Mouse (Mus musculus) hindbrain, embryonic 12.5 days (tissue): ENCODE measurements at regions not wholly inside any gene's neighbourhood (a gene's known extent, or its start where the extent isn't known, plus 50 kb on each side); places are given as distances from the start of the nearest gene placed in this dataset.
"Not testable (repeated sequence)": the region's sequence is repeated elsewhere in the genome, so short reads cannot be mapped to it uniquely, and the experiment has no call there.

ENCODE experiments used
- ATAC-seq: fragments of 200-750 bp; cut with Nextera tagmentation; 2 replicates; pipeline ENCODE4 v1.8.0; 2017; ENCODE audit warnings: moderate TSS enrichment; ENCODE audit not compliant: low FRiP score
- H3K27ac ChIP-seq: fragments of 300-500 bp; sonication (generic); 2 replicates; pipeline ENCODE4 v1.5.1; 2016; ENCODE audit warnings: mild to moderate bottlenecking
- H3K27me3 ChIP-seq: fragments of 300-500 bp; sonication (generic); 2 replicates; pipeline ENCODE4 v1.6.1; 2016; ENCODE audit warnings: mild to moderate bottlenecking
- H3K36me3 ChIP-seq: fragments of 300-500 bp; sonication (generic); 2 replicates; pipeline ENCODE4 v1.6.1; 2016; ENCODE audit warnings: mild to moderate bottlenecking
- H3K4me1 ChIP-seq: fragments of 300-500 bp; sonication (generic); 2 replicates; pipeline ENCODE4 v1.6.1; 2016
- H3K4me2 ChIP-seq: fragments of 300-500 bp; sonication (generic); replicated peaks from 2 replicates; pipeline ENCODE4 v1.6.1; 2016; ENCODE audit warnings: mild to moderate bottlenecking
- H3K4me3 ChIP-seq: fragments of 300-500 bp; sonication (generic); 2 replicates; pipeline ENCODE4 v1.5.1; 2016; ENCODE audit warnings: mild to moderate bottlenecking
- H3K9ac ChIP-seq: fragments of 300-500 bp; sonication (generic); 2 replicates; pipeline ENCODE4 v1.6.1; 2016; ENCODE audit warnings: mild to moderate bottlenecking, moderate library complexity
- H3K9me3 ChIP-seq: fragments of 300-500 bp; sonication (generic); replicated peaks from 2 replicates; pipeline ENCODE4 v1.6.1; 2016; ENCODE audit warnings: mild to moderate bottlenecking
- WGBS: fragments of 180-500 bp; shearing (Covaris S2); methylation state at CpG from one replicate; pipeline ENCODE4 v1.1.7; 2016; 5-methylcytosine and 5-hydroxymethylcytosine counted together

DNA sequence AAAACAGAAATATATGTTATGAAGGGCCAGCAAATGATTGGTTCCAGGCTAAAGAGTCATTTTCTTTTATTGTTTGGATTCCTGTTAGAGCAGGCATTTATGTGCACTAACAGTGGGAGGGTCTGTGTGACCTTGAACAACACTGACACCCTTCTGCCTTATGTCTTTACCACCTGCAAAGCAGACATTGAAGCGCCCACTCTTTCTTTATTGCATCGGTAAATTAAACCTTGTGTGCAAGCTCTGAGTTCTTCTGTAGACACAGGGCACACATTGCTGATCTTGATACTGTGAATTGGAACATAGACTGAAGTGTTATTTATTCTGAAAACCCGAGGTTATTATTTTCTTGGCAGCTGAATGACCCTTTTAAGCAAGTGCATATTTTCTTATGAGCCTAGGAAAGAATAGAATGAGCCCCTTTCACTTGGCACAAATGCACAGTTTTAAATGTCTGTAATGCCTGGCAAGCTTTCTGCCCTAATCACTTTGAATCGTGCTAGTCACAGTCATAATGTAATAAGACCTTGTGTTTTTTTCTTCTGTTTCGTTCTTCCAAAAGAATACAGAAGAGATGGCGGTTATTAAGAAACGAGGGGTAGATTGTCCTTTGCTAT, 125.1 kb upstream of the Cobl start:
- Histone ChIP-seq H3K36me3 (no peaks in the 10 kb centered on the region), H3K4me3 (no peak overlapping the region), H3K4me2 (no peak overlapping the region), H3K4me1 (no peaks in the 10 kb centered on the region), H3K27ac (no peak overlapping the region), H3K9me3 (no peaks in the 10 kb centered on the region), H3K9ac (no peak overlapping the region), H3K27me3 (no peaks in the 10 kb centered on the region)
- WGBS, result 80% methylated on average over 7 of the region's 7 CpGs
- ATAC-seq, result no peak

DNA sequence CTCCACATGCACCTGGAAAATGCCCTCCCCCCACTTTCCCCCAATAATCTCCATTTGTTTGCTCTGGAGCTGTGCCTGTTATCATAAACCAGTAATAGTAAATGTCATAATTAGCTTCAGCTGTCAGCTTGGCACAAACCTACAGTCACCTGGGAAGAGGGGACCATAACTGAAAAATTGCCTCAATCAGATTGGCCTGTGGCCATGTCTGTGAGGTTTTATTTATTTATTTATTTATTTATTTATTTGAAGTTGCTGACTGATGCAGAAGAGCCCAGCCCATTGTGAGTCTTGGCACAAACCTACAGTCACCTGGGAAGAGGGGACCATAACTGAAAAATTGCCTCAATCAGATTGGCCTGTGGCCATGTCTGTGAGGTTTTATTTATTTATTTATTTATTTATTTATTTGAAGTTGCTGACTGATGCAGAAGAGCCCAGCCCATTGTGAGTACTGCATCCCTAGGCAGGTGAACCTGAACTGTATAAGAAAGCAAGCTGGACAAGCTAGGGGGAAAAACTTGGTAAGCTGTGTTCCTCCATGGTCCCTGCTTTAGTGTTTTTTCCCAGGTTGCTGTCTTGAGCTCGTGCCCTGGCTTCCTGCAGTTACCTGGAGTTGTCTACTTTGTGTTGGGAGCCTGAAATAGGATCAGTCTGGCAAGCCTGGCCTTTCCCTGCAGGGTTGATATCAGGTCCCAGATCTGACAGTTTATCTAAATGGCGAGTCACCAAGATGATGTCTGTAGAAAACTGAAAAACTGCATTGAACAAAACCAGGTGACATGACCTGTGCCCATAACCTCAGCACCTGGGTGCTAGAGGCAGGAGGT, 120.3 kb upstream of the Cobl start:
- WGBS, result 74% methylated on average over 2 of the region's 2 CpGs
- ATAC-seq, H3K36me3 ChIP-seq, H3K27me3 ChIP-seq, H3K9ac ChIP-seq, H3K4me2 ChIP-seq, H3K27ac ChIP-seq, H3K4me3 ChIP-seq, H3K4me1 ChIP-seq, H3K9me3 ChIP-seq: not testable (repeated sequence)

DNA sequence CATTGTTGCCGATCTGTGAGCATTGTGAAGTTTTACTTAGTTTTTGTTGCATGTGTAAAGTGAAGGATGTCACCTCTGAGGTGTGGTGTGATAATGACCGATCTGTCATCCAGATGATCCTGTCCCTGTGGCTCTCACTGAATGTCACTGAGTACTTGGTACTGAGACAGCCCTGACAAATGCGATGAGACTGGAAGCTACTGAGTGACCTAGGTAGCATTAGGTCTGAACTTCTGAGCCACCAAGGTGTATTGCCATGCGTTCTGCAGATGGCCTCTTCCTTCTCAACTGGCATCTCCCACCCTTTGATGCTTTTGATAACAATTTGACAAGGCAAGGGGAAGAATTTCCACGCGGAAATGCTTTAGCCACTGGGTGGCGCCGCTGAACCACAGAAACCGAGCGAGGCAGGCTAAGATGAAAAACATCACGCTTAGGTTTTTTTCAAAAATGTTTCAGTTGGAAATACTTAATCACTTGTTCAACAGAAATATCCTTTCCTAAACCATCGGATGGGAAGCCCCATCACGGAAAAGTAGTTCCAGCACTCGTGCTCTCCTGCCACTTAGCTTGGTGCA, 114.3 kb upstream of the Cobl start:
- no peaks in the 10 kb centered on the region for H3K36me3 ChIP-seq
- no peak overlapping the region for H3K4me3 ChIP-seq
- no peaks in the 10 kb centered on the region for H3K27me3 ChIP-seq
- no peak overlapping the region for H3K4me2 ChIP-seq
- WGBS, result 43% methylated on average over 14 of the region's 14 CpGs
- no peak overlapping the region for H3K27ac ChIP-seq
- ATAC-seq, result peak; percentile 43; the same call in 1 of the 2 replicates
- H3K4me1 ChIP-seq, result no peaks in the 10 kb centered on the region
- H3K9me3 ChIP-seq, result no peaks in the 10 kb centered on the region
- no peak overlapping the region for H3K9ac ChIP-seq

DNA sequence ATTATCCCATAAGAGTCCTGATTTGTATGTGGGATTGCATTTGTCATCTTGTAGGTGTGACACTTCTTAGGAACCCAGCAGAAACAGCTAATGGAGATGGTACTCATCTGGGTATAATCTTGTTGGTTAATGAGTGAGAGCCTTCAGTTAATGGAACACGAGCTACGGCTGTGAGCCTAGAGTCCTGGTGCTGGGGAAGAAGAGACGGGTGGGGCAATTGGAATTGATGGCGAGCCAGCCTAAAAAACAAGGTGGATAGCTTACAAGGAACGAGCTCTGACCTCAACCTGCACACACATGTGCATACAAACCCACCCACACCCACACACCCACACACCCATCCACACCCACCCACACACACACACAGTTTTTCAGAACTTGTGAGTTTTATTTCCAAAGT, 94.9 kb upstream of the Cobl start:
- H3K4me3 ChIP-seq, result no peak overlapping the region
- 80% methylated on average over 5 of the region's 5 CpGs for WGBS
- no peak overlapping the region for H3K4me2 ChIP-seq
- no peak overlapping the region for H3K27ac ChIP-seq
- H3K36me3 ChIP-seq, result no peaks in the 10 kb centered on the region
- no peaks in the 10 kb centered on the region for H3K27me3 ChIP-seq
- no peaks in the 10 kb centered on the region for H3K4me1 ChIP-seq
- no peak overlapping the region for H3K9ac ChIP-seq
- peak; percentile 52 for ATAC-seq
- no peaks in the 10 kb centered on the region for H3K9me3 ChIP-seq

DNA sequence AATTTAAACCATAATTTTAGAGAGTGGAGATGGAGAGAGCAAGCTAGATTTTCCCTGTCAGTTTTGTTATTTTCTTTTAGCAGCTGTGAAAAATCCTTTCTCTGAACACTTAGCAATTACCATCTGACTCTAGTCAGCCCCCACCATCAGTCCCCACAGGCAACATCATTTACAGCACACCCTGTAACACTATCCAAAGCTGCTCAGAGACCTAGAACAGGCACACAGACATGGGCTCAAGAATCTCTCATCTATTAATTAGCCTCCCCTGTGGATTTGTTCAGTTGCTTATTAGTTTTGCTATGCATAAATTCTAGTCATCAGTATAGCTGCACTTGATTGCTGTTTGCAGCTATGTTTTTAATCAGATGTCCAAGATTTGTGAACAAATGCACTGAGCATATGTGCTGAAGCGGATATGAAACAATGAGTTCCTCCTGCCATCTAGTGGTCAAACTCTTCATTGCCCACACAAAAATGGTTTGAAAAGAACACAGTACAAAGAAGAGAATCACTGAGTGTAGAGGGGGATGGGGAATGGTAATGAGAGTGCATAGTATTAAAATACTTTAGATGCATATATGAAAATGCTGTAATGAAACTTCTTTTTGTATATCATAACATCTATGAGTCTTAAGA, 94.4 kb upstream of the Cobl start:
- WGBS, result 24% methylated on average over 1 of the region's 1 CpGs
- no peaks in the 10 kb centered on the region for H3K27me3 ChIP-seq

DNA sequence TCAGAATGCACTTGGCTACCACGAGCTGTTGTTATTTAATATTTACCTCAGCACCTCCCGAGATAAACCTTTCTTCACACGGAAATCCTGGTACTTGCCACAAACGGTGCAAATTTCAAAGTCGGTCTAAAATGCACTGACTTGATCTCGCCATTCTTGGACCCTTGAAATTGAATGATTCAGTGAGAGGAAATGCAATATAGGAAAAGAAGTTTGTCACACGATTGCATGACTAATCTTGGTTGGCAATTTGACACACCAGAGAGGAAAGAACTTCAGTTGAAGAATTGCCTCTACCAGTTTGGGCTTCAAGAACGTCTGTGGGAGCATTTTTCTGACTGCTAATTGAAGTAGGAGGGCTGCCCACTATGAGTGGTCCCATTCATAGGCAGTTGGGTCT, 93.4 kb upstream of the Cobl start:
- Histone ChIP-seq H3K27me3 (no peaks in the 10 kb centered on the region), H3K4me3 (no peak overlapping the region), H3K4me2 (no peak overlapping the region), H3K9me3 (no peaks in the 10 kb centered on the region), H3K36me3 (no peaks in the 10 kb centered on the region), H3K27ac (no peak overlapping the region), H3K9ac (no peak overlapping the region), H3K4me1 (no peaks in the 10 kb centered on the region)
- 78% methylated on average over 8 of the region's 8 CpGs for WGBS
- ATAC-seq, result no peak

More for the DNA sequence above, 94.4 kb upstream of the Cobl start:
- Histone ChIP-seq H3K36me3 (no peaks in the 10 kb centered on the region), H3K4me1 (no peaks in the 10 kb centered on the region), H3K4me2 (no peak overlapping the region), H3K9ac (no peak overlapping the region), H3K27ac (no peak overlapping the region), H3K9me3 (no peaks in the 10 kb centered on the region), H3K4me3 (no peak overlapping the region)
- peak; percentile 88 for ATAC-seq

DNA sequence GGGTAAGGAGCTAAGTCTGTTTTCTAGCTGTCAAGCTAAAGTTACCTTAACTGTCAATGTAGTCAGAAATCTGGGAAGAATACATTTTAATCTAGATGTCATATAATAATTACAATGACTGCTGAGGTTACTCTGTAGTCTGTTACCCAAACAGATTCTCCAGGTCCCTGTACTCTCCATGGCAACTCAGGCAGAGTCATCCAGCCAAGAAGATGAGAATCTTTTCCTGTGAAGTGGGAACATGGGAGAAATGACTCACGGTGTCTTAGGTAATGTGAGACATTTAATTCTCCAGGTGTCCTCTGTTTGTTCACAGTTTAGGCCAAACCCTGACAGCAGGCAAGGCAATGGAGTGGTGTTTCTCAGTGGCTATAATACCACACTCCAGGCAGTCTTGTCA, 81.0 kb upstream of the Cobl start:
- Histone ChIP-seq H3K27me3 (no peaks in the 10 kb centered on the region), H3K4me2 (no peak overlapping the region), H3K4me1 (no peaks in the 10 kb centered on the region), H3K36me3 (no peaks in the 10 kb centered on the region), H3K9me3 (no peaks in the 10 kb centered on the region), H3K4me3 (no peak overlapping the region), H3K9ac (no peak overlapping the region), H3K27ac (no peak overlapping the region)
- 69% methylated on average over 1 of the region's 1 CpGs for WGBS
- no peak for ATAC-seq

DNA sequence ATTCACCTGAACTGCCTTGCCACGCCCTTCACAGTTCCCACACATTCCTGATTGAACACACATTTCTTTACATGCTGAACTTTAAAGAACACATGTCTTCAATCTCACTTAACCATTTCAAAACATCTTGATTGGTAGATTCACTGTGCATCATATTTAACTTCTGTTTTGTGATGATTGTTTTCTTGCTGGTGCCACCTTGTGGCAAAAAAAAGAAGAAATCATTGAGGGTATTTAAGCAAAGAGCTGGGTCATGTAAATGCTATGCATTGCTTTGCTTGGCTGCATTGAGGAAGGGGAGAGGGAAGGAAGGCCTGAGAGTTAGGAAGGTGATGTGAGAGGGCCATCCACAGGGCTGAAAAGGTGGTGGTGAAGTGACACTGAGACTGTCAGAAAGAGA, 78.3 kb upstream of the Cobl start:
- WGBS, result 80% methylated on average over 1 of the region's 1 CpGs
- ATAC-seq, result no peak
- H3K27me3 ChIP-seq, result no peaks in the 10 kb centered on the region
- no peak overlapping the region for H3K9ac ChIP-seq
- no peaks in the 10 kb centered on the region for H3K9me3 ChIP-seq
- H3K4me3 ChIP-seq, result no peak overlapping the region
- H3K27ac ChIP-seq, result no peak overlapping the region
- H3K4me1 ChIP-seq, result no peaks in the 10 kb centered on the region
- H3K36me3 ChIP-seq, result no peaks in the 10 kb centered on the region
- no peak overlapping the region for H3K4me2 ChIP-seq

DNA sequence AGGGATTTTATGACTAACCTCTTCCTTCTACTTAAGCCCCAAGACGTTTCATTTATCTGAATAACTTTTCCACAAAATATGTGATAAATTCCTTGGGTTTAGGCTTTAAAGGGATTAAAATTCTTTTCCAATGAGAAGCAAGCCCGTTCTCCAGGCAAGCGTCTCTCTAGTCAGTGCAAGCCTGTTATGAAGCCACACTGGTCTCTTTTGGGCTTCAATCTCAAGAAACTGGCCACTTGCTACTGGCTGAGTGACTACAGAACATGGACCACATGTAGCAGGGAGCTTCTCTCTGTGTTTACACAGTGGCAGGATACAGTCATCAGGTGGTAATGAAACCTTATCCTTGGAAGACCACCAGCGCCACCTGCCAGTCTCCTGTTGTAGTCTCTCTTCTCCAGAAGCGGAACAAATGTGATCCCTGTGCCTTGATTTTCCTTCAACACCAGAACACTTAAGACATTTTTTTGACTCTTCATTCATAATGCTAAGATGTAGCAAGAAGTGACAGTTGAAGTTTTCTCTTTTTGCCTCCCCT, 75.6 kb upstream of the Cobl start:
- H3K27me3 ChIP-seq, result no peaks in the 10 kb centered on the region
- no peak overlapping the region for H3K27ac ChIP-seq
- no peak overlapping the region for H3K9ac ChIP-seq
- no peak overlapping the region for H3K4me2 ChIP-seq
- no peaks in the 10 kb centered on the region for H3K36me3 ChIP-seq
- ATAC-seq, result no peak
- no peaks in the 10 kb centered on the region for H3K9me3 ChIP-seq
- 62% methylated on average over 5 of the region's 5 CpGs for WGBS
- H3K4me1 ChIP-seq, result no peaks in the 10 kb centered on the region
- no peak overlapping the region for H3K4me3 ChIP-seq

DNA sequence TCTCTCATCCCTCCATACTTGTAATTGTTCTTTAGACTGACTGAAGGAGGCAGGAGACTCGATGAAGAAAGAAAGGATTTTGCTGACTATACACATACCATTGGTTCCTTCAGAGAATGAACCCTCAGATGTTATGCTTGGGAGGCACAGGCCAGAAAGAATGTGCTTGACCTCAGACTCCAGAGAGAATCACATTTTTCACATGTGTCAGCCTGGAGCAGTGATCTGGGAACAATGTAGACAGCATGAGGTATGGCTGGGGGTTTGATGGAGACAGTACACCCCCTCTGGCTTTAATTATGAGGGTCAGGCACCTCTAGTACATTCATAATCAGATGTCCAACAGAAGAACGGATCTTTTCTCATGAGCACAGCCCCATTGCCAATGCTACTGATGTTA, 70.3 kb upstream of the Cobl start:
- Histone ChIP-seq H3K9ac (no peak overlapping the region), H3K9me3 (no peaks in the 10 kb centered on the region), H3K4me2 (no peak overlapping the region), H3K27ac (no peak overlapping the region), H3K4me1 (peaks cover 5% of the 10 kb centered on the region), H3K4me3 (no peak overlapping the region), H3K36me3 (no peaks in the 10 kb centered on the region), H3K27me3 (no peaks in the 10 kb centered on the region)
- WGBS, result 17% methylated on average over 2 of the region's 2 CpGs
- no peak for ATAC-seq

DNA sequence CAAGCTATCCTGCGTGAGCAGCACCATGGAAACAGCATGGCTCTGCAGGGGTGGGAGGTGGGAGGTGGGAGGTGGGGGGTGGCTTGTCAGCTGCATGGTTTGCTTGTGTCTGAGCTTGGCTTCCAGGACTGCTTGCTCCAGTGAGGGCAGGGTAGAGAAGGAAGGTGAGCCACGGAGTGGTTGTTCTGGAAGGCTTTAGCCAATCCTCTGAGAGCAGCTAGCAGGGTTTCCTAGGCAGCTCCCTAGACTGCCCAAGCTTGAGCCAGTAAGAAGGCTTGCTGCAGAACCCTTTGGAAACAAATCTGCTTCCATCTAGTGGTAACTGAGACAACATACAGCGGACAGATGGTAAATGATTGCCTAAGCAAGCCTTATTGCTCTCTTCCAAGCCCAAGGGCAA, 67.5 kb upstream of the Cobl start:
- H3K4me2 ChIP-seq, result peak overlapping the region; percentile 26; the same call in 1 of the 2 replicates
- no peak overlapping the region for H3K27ac ChIP-seq
- H3K9me3 ChIP-seq, result no peaks in the 10 kb centered on the region
- peak; percentile 94 for ATAC-seq
- peaks cover 5% of the 10 kb centered on the region for H3K4me1 ChIP-seq
- no peak overlapping the region for H3K4me3 ChIP-seq
- H3K36me3 ChIP-seq, result no peaks in the 10 kb centered on the region
- WGBS, result 12% methylated on average over 3 of the region's 3 CpGs
- no peak overlapping the region for H3K9ac ChIP-seq
- no peaks in the 10 kb centered on the region for H3K27me3 ChIP-seq

DNA sequence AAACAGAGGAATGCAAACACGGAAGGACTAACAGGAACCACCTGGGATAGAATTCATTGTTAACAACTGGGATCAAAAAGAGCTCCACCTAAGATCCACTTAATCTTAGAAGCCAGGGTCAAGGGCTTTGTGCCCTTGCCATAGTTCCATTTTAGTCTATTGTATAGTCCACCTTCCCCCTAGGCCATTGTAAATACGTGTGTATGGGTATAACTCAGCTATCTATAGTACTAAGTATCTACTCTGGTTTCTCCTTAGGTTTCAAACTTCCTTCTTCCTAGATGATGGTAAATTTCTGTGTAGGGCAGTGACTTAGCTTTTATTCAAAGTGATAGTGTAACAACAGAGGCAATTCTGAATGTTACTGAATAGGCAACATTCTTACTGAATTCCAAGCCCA, 57.3 kb upstream of the Cobl start:
- not testable (repeated sequence) for H3K9ac ChIP-seq, H3K9me3 ChIP-seq, H3K27ac ChIP-seq, H3K27me3 ChIP-seq, ATAC-seq, H3K4me3 ChIP-seq, H3K36me3 ChIP-seq, H3K4me2 ChIP-seq, H3K4me1 ChIP-seq
- WGBS, result 74% methylated on average over 2 of the region's 2 CpGs
